Mouse (Mus musculus): Measurements from ENCODE around the gene Daam2. TPM values are rescaled to one million over a fixed set of nuclear protein-coding genes. Genes with fewer than 3 reads are reported as not detected.
"Not testable (repeated sequence)": the region's sequence is repeated elsewhere in the genome, so short reads cannot be mapped to it uniquely, and the experiment has no call there.

The Daam2 gene
- polyA plus RNA-seq, 1 experiment from 2014 or later: 6.6 TPM

DNA sequence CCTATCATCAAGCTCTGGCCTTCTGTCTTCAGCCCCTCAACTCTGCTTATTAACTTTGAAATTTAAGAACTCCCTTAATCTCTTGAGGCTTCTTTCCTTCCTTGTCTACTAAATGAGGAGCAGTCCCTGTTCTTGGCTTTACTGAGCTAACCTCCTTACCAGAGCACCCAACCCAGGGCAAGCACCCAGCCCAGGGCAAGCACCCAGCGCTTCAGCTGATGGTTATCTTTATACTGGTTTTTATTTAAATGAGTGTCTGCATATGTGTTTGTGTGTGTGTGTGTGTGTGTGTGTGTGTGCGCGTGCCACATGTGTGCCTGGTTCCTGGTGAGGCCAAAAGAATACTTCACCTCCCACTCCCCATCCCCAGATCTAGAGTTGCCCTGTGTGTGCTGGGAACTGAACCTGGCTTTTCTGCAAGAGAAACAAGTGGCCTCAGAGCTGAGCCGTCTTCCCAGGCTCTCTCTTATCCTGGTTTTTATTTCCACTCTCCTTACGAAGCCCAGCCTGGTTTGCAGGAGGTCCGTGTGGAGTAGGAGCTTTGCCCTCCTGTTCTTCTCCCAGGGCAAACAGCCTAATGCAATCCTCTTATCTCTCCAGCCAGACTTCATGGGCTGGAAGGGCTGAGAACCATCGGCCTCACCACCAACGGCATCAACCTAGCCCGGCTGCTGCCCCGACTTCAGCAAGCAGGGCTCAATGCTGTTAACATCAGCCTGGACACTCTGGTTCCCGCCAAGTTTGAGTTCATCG, 125.1 kb downstream of the Daam2 start:
- no peak for TF ChIP-seq EP300 (IDR thresholded peaks at IDR 0.05)
- no peak for TF ChIP-seq CTCF (IDR thresholded peaks at IDR 0.05)
- Histone ChIP-seq H3K4me2 (replicated peaks; ENCODE audit: low read depth, low read length) (no peak overlapping the region), H3K9ac (replicated peaks; ENCODE audit: low read depth) (no peak overlapping the region), H3K27me3 (replicated peaks; ENCODE audit: insufficient read depth, low read length) (no peaks in the 10 kb centered on the region), H3K36me3 (ENCODE audit: insufficient read depth, low read length) (peaks cover 12% of the 10 kb centered on the region), H3K27ac (ENCODE audit: low read length) (no peak overlapping the region), H3K9me3 (ENCODE audit: low read length) (no peaks in the 10 kb centered on the region), H3K4me1 (ENCODE audit: insufficient read depth, low read depth, low read length) (no peaks in the 10 kb centered on the region), H3K4me3 (ENCODE audit: low read depth, low read length) (no peak overlapping the region)
- ATAC-seq (no peak; the same call in 1 of the 2 replicates), DNase-seq (ENCODE audit: low spot score) (no peak)
- 68% methylated on average over 12 of the region's 12 CpGs for WGBS

DNA sequence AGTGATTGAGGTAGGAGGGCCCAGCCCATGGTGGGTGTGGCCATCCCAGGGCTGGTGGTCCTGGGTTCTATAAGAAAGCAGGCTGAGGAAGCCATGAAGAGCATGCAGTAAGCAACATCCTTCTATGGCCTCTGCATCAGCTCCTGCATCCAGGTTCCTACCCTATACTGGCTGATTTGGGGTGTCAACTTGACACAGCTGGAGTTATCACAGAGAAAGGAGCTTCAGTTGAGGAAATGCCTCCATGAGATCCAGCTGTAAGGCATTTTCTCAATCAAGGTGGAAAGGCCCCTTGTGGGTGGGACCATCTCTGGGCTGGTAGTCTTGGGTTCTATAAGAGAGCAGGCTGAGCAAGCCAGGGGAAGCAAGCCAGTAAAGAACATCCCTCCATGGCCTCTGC, 126.8 kb downstream of the Daam2 start:
- not testable (repeated sequence) for H3K27me3 ChIP-seq (replicated peaks; ENCODE audit: insufficient read depth, low read length); H3K4me3 ChIP-seq (ENCODE audit: low read depth, low read length); H3K4me2 ChIP-seq (replicated peaks; ENCODE audit: low read depth, low read length); H3K9me3 ChIP-seq (ENCODE audit: low read length); H3K4me1 ChIP-seq (ENCODE audit: insufficient read depth, low read depth, low read length); H3K9ac ChIP-seq (replicated peaks; ENCODE audit: low read depth); ATAC-seq; H3K27ac ChIP-seq (ENCODE audit: low read length); DNase-seq (ENCODE audit: low spot score)
- peaks cover 22% of the 10 kb centered on the region for H3K36me3 ChIP-seq (ENCODE audit: insufficient read depth, low read length)

DNA sequence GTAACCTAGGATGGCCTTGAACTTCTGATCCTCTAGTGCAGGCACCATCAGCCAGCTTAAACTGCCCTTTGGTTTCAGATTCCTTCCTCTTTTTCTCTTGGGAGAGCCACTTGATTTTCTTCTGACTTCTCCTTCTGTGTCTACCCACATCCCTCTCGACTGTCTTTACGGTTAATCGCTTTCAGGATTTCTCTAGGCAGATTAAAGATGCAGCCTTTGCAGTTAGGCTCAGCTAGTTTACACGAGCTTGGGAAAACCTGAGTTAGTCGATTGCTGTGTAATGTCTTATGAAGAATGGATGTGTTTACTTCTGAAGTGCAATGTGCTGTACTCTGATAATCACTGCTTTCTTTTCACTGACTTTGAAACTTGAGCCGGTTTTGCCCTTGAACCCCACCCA, 127.5 kb downstream of the Daam2 start:
- Histone ChIP-seq H3K9me3 (ENCODE audit: low read length) (no peaks in the 10 kb centered on the region), H3K27ac (ENCODE audit: low read length) (no peak overlapping the region), H3K9ac (replicated peaks; ENCODE audit: low read depth) (no peak overlapping the region), H3K4me2 (replicated peaks; ENCODE audit: low read depth, low read length) (no peak overlapping the region), H3K4me3 (ENCODE audit: low read depth, low read length) (no peak overlapping the region), H3K36me3 (ENCODE audit: insufficient read depth, low read length) (peaks cover 22% of the 10 kb centered on the region), H3K4me1 (ENCODE audit: insufficient read depth, low read depth, low read length) (peaks cover 2% of the 10 kb centered on the region; the same call in 1 of the 2 replicates), H3K27me3 (replicated peaks; ENCODE audit: insufficient read depth, low read length) (no peaks in the 10 kb centered on the region)
- DNase-seq (ENCODE audit: low spot score): no peak
- 79% methylated on average over 6 of the region's 6 CpGs for WGBS
- ATAC-seq: no peak
- TF ChIP-seq EP300 (IDR thresholded peaks at IDR 0.05) (no peak), CTCF (IDR thresholded peaks at IDR 0.05) (no peak)

DNA sequence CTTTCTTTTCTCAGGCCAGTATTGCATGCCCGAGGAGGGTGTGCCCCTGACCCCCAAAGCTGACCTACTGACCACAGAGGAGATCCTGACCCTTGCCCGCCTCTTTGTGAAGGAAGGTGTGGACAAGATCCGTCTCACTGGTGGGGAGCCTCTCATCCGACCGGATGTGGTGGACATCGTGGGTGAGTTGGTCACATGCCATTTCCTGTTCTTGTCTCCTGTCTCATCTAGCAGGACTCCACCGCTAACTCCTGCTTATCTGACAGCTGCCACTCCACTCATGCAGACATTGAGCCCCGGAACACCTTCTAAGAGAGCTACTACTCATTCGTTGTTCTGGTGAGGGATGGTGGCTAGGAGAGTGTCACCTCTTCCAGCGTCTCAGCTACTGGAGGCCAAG, 129.1 kb downstream of the Daam2 start:
- Histone ChIP-seq H3K27me3 (replicated peaks; ENCODE audit: insufficient read depth, low read length) (no peaks in the 10 kb centered on the region), H3K4me2 (replicated peaks; ENCODE audit: low read depth, low read length) (no peak overlapping the region), H3K36me3 (ENCODE audit: insufficient read depth, low read length) (peaks cover 22% of the 10 kb centered on the region), H3K4me1 (ENCODE audit: insufficient read depth, low read depth, low read length) (peaks cover 13% of the 10 kb centered on the region; the same call in 1 of the 2 replicates), H3K4me3 (ENCODE audit: low read depth, low read length) (no peak overlapping the region), H3K9ac (replicated peaks; ENCODE audit: low read depth) (no peak overlapping the region), H3K27ac (ENCODE audit: low read length) (no peak overlapping the region), H3K9me3 (ENCODE audit: low read length) (no peaks in the 10 kb centered on the region)
- DNase-seq (ENCODE audit: low spot score): no peak
- WGBS: 85% methylated on average over 10 of the region's 10 CpGs
- no peak for ATAC-seq
- TF ChIP-seq CTCF (IDR thresholded peaks at IDR 0.05) (no peak), EP300 (IDR thresholded peaks at IDR 0.05) (no peak)

DNA sequence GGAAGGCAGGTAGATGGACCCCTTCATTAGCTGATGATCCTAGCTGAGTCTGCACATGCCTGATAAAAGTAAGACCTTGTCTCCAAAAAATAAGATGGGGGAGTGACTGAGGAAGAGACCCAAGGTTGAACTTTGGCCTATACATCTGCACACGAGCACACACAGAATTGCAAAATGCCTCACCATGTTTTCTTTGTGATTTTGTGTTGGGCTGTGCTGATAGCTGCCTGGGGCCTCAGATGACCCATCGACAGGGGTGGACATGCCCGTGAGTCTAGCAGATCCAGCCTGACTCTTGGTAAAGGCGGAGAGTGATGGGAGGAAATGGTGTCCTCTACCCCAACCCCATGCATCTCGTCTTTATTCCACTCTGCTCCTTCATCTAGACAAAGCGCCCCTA, 129.9 kb downstream of the Daam2 start:
- Histone ChIP-seq H3K27me3 (replicated peaks; ENCODE audit: insufficient read depth, low read length) (no peaks in the 10 kb centered on the region), H3K4me3 (ENCODE audit: low read depth, low read length) (no peak overlapping the region), H3K4me1 (ENCODE audit: insufficient read depth, low read depth, low read length) (peaks cover 18% of the 10 kb centered on the region; the same call in 1 of the 2 replicates), H3K4me2 (replicated peaks; ENCODE audit: low read depth, low read length) (no peak overlapping the region), H3K27ac (ENCODE audit: low read length) (no peak overlapping the region), H3K9me3 (ENCODE audit: low read length) (no peaks in the 10 kb centered on the region), H3K9ac (replicated peaks; ENCODE audit: low read depth) (no peak overlapping the region), H3K36me3 (ENCODE audit: insufficient read depth, low read length) (peaks cover 22% of the 10 kb centered on the region)
- ATAC-seq (no peak), DNase-seq (ENCODE audit: low spot score) (no peak)
- WGBS: 70% methylated on average over 6 of the region's 6 CpGs
- TF ChIP-seq CTCF (IDR thresholded peaks at IDR 0.05): no peak
- no peak for TF ChIP-seq EP300 (IDR thresholded peaks at IDR 0.05)

DNA sequence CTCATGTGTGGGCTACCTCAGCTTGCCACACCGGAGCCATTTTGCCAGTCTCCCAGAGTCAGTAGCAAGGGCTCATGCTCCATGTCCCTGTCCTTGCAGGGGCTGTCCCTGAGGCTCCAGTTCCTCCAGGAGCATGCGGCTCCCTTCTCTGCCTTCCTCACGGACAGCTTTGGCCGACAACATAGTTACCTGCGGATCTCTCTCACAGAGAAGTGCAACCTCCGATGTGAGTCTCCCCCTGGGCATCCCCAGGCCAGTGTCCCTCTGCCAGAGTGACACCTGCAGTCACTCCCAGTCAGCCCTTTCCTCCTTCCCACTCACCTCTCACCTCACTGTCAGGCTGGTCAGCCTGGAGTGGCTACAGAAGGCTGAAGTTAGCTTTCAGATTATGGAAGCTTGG, 131.1 kb downstream of the Daam2 start:
- peaks cover 22% of the 10 kb centered on the region for H3K36me3 ChIP-seq (ENCODE audit: insufficient read depth, low read length)
- H3K4me2 ChIP-seq (replicated peaks; ENCODE audit: low read depth, low read length): no peak overlapping the region
- WGBS: 94% methylated on average over 6 of the region's 6 CpGs
- no peaks in the 10 kb centered on the region for H3K27me3 ChIP-seq (replicated peaks; ENCODE audit: insufficient read depth, low read length)
- no peaks in the 10 kb centered on the region for H3K9me3 ChIP-seq (ENCODE audit: low read length)
- H3K27ac ChIP-seq (ENCODE audit: low read length): no peak overlapping the region
- no peak overlapping the region for H3K9ac ChIP-seq (replicated peaks; ENCODE audit: low read depth)
- H3K4me3 ChIP-seq (ENCODE audit: low read depth, low read length): no peak overlapping the region
- no peak for TF ChIP-seq CTCF (IDR thresholded peaks at IDR 0.05)
- no peak for TF ChIP-seq EP300 (IDR thresholded peaks at IDR 0.05)
- DNase-seq (ENCODE audit: low spot score) (no peak), ATAC-seq (no peak)
- H3K4me1 ChIP-seq (ENCODE audit: insufficient read depth, low read depth, low read length): peaks cover 18% of the 10 kb centered on the region; the same call in 1 of the 2 replicates
